Mouse (Mus musculus) adipocyte (in vitro differentiated cells): ENCODE data around the gene Srp54c.
"Not testable (repeated sequence)": the region's sequence is repeated elsewhere in the genome, so short reads cannot be mapped to it uniquely, and the experiment has no call there.

Source experiments
- DNase-seq: peaks from one replicate; pipeline ENCODE4 v3.0.0-alpha.2; 2016; ENCODE audit warnings: low spot score

Gene Srp54c

GRCm38 (mm10) chr12:55229626-55230519 is at the start of gene Srp54c:
Gene Srp54c (plus strand): TSS chr12:55230168.
- not testable (repeated sequence) for DNase-seq

DNA sequence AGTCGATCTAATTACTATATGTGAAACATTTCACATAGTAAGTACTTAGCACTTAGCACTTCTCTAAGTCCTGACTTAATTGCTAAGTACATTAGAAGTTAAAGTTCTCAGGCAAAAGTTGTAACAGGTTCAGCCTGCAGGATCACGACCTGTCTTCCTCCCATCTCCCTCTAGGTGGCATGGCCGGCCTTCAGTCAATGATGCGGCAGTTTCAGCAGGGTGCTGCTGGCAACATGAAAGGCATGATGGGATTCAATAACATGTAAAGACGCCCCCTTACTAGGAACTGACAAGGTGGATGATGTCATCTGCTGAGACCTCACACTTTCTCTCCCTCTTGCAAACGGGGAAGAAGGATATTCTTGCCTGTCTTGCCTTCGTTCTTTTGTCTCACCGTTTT is 42.3 kb upstream of the Srp54c start:
- DNase-seq = not testable (repeated sequence)

DNA sequence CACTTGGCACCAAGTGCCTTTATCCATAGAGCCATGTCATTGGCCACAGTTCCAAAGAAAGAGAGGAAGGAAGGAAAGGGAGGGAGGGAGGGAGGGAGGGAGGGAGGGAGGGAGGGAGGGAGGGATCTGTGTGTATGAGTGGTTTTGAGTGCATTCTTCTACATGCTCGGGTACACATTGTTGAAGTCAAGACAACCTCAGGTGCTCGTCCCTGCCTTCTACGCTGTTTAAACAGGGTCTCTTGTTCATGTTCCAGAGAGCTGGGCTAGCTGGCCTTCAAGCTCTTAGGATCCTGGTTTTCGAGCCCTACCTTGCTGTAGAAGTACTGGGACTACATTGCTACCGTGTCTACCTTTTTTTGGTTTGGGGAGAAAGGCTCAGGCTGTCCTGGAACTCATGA is 40.8 kb upstream of the Srp54c start:
- DNase-seq = not testable (repeated sequence)

GRCm38 (mm10) chr12:55199306-55199705 is 30.7 kb upstream of the Srp54c start, which contains the start of gene 1700047I17Rik2:
Gene 1700047I17Rik2 (plus strand): TSS chr12:55199592.
- not testable (repeated sequence) for DNase-seq

DNA sequence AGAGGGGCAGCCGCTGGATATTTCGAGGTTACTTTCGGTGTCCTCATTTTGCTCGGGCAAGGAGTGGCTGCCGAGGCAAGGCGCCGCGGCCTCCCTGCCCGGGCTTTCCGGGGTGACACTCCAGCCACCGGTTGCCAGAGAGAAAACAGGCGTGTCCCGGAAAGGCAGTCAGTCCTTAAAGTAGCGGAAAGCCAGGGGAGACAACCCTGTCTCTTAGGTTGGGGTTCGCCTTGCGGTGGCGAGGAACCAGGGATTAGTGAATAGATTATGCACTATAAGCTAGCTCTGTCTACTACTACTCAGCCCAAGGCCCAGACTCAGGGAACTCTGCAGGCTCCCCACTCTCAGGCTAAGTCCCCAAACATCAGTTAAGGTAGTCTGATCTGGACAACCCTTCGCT is 30.2 kb upstream of the Srp54c start:
- not testable (repeated sequence) for DNase-seq

DNA sequence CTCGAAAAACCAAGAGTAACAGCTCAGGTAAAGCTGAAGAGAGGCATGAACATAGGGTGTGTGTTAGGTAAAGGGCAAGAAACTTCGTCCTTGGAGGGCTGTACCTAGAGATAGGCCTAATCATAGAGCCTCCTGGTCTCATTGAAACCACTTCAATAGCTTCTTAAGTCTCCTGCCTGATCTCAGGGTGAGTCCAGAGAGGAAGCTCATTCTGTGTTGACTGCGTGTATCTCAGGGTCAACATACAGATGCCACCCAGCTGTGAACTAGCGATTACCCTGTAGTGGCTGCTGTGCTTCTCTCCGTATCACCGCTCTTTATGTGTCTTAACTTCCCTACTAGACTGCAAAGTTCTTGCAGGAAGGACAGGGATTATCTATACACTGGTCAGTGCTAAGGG is 17.0 kb upstream of the Srp54c start:
- not testable (repeated sequence) for DNase-seq

DNA sequence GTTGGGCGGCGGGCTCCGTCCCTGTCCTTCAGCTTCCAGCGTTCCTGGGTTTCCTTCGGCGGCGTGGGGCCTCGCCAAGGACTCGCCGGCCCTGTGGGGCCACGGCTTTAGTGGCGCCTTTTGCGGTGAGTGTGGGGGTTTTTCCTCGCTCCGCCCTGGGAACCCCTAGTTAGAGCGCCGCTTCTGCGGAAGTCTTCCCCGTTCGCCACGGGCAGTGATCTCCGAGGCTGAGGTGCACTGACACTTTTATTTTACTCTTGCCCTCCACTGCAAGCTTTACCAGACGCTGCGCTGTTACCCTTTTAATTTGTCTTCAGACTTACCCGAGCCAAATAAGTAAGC is 523 bp downstream of the Srp54c start:
- DNase-seq = not testable (repeated sequence)

DNA sequence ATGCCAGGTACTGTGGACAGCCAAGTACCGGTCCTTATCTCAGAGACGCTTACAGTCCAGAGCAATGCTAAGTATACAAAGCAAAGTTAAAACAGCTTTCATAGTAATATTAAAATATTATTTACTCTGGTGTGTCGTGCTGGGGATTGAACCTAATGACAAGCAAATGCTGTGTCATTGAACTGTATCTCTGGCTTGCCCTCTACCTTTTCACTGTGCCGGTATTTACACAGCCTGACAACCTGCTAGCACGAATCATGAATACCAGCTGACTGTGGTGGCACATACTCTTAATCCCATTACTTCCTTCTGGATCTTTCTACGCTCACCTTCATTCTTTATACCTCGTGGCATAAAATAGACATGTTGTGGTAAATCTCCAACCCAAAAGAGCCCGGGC is 12.3 kb downstream of the Srp54c start:
- DNase-seq = not testable (repeated sequence)

- not testable (repeated sequence) for DNase-seq
Measured at GRCm38 (mm10) chr12:55261950-55262349, 32.0 kb downstream of the Srp54c start.

DNA sequence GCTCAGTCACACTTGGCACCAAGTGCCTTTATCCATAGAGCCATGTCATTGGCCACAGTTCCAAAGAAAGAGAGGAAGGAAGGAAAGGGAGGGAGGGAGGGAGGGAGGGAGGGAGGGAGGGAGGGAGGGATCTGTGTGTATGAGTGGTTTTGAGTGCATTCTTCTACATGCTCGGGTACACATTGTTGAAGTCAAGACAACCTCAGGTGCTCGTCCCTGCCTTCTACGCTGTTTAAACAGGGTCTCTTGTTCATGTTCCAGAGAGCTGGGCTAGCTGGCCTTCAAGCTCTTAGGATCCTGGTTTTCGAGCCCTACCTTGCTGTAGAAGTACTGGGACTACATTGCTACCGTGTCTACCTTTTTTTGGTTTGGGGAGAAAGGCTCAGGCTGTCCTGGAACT is 33.4 kb downstream of the Srp54c start:
- not testable (repeated sequence) for DNase-seq

- peak; percentile 63 for DNase-seq
Measured at GRCm38 (mm10) chr12:55272243-55272642, 42.3 kb downstream of the Srp54c start.

- not testable (repeated sequence) for DNase-seq
Measured at GRCm38 (mm10) chr12:55277583-55277982, 47.6 kb downstream of the Srp54c start.

- no peak for DNase-seq
Measured at GRCm38 (mm10) chr12:55298112-55298511, 68.1 kb downstream of the Srp54c start.

GRCm38 (mm10) chr12:55299336-55299735 is 69.4 kb downstream of the Srp54c start, which contains the start of gene 1110008L16Rik:
Gene 1110008L16Rik (plus strand): TSS chr12:55299577.
- DNase-seq = no peak

DNA sequence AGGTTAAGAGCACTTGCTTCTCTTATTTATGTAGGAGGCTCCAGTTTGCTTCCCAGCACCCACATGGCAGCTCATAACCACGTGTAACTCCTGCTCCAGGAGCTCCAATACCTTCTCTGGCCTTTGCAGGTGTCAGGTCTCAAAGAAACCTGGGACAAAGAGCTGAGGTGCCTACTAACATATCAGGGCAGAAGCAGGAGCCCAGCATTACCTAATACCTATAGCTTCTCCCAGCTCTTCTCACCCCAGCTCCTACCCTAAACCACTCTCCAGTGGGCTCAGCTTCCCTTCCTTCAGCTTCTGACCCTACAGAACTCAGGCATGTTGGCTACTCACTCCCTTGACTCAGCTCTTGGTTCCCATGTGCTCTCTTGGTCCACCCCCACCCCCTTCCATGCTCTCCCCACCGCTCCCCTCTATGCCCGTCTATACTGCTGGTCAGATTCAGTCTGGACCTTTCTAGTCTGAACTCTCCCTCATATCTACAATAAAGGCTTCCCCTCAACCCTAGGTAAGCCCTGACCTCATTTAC is 70.9 kb downstream of the Srp54c start:
- DNase-seq = no peak

DNA sequence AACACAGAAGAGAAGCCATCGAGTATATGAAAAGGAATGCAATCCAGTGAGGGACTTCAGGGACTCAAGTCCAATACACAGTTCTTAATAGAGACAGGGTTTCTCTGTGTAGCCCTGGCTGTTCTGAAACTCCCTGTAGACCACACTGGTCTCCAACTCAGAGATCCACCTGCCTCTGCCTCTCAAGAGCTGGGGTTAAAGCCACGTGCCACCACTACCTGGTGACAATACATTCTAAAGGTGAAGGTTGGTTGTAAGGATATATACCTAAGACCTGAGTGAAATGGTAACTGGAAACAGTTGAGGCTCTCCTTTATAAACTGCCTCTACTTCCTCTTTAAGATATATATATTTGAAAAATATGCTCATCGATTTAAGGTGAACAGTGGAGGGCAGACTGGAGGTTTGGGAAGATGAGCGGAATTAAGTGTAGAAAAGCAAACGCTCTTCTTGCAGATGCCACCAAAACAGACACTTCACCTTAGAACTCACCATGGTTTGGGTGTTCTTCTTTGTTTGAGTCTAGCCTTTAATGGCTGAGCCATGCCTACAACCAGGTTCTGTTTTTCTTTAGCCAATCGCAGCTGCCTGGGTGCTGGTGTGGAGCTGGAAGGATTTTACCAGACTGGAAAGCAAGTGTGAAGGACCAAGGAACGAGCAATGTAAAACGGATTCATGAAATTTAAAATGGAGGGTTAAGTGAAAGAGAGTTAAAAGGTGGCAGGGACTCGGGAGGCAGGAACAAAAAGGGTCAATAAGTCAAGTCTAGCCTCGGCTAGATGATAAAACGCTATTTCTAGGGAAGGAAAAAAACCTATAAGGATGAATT is 71.7 kb downstream of the Srp54c start:
- no peak for DNase-seq

DNA sequence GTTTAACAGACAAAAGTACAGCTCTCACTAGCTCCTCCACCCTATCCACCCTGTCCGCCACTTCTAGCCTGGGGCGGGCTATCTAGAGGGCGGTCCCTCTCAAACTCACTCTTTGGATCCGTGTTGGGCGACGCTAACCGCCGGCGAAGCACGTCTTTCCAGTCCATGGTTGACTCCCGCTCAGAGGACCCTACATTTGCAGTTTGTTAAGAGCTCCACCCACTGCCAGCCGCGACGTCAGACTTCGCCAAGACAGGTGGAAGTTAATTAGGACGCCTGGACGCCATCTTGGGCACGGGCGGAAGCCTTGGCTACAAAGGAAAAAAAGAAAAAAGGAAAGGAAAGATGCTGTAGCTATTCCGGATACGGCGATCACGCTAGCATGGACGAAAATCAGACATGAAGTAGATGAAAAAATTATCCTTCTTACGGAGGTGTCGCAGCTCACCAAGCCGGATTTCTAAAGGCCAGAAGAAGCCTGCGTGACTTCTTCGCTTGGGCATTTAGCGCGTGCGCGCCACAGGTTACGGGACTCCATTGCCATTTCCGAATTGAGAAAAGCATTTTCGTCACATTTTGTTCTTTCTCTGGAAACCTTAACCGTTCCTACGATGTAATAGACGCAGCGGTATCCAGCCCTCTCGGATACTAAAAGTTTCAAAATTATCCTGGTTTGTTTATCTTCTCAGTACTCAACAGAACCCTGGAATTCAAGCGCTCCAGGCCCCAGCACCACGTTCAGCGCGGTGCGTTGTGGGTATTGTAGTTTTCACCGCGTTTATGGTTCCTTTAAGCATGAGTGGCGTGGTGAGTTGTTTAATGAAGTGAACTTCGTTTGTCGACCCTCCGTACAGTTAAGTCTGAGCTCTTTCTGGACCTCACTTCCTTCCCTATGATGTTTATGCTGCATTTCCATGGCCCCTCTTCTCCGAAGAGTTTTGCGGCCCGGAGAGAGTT is 72.8 kb downstream of the Srp54c start, which contains the start of gene Ppp2r3c:
Gene Ppp2r3c (minus strand): TSS at position 514 of the 957 bp plus-strand sequence.
- DNase-seq = peak; percentile 90

- no peak for DNase-seq
Measured at GRCm38 (mm10) chr12:55306371-55306770, 76.4 kb downstream of the Srp54c start.

GRCm38 (mm10) chr12:55307566-55307965 is 77.6 kb downstream of the Srp54c start:
- no peak for DNase-seq

GRCm38 (mm10) chr12:55308731-55309130 is 78.8 kb downstream of the Srp54c start:
- no peak for DNase-seq

- no peak for DNase-seq
Measured at GRCm38 (mm10) chr12:55309501-55309900, 79.5 kb downstream of the Srp54c start.
